Mouse (Mus musculus): ENCODE measurements around the gene Orai3.

Orai3 gene

DNA sequence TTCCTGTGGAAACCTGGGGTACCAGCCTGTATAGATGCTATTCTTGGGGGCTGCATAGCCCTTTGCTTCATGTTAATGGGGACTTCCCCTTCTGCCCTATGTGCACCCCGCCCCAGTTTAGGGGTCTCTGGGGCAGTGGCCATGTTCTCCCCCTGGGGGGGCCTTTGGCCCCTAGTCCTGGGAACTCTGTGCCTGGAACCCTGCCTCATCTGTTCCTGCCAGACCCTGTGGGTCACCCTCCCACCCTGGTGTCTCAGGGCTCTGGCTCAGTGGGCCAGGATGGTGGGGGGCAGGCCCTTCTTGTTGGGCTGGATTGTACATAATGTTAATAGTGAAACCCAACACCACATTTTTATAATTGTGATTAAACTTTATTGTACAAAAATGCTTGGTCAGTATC lies 30.1 kb downstream of the Orai3 start:
- DNase-seq = no peak

DNA sequence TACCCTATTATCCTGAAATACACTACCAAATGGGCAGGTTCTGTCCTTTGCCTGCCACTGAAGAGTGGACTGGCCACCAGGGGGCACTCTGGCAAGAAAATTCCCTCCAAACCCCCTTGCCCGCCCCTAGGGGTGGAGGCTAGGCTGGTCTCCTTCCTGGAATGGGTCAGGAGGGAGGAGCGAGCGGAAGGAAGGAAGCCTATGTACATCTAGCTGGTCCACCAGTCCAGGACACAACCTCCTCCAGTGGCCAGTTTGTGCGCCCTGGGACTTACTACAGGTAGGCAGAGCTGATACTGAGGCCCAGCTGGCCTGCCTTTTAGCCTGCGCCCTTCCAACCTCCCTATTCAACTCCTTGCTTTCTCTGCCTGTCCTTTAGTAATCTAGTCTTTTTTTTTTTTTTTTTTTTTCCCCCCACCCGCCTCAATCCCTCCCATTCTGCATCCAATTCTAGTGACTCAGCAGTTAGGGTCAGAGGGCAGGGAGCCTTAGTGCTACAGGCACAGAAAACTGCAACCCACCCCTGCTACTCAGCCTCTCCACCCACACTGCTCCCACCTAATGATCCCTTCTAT lies 30.9 kb downstream of the Orai3 start, which contains the start of gene Hsd3b7:
TSS of gene Hsd3b7 (plus strand) at position 170 of the 575 bp plus-strand sequence.
- DNase-seq = peak; percentile 95

- DNase-seq = peak; percentile 16
Observed at GRCm38 (mm10) chr7:127801010-127801621, 31.5 kb downstream of the Orai3 start.

GRCm38 (mm10) chr7:127802313-127802712 lies 32.7 kb downstream of the Orai3 start:
- DNase-seq = no peak

GRCm38 (mm10) chr7:127808821-127809220 lies 39.2 kb downstream of the Orai3 start:
- DNase-seq = no peak

DNA sequence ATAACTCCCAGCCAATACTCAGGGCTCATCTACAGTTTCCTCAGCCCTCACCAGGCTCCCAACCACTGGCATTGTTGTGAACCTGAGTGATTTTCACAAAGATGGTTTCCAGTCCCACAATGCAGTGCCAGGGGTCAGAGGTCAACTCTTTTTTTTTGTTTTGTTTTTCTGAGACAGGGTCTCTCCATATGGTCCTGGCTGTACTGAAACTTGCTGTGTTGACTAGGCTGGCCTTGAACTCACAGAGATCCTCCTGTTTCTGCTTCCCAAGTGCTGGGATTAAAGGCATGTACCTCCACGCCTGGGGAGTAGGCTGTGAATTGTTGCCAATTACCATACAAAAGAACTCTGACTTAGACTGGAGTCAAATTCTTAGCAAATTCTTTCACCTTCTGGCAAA lies 40.2 kb downstream of the Orai3 start:
- DNase-seq = no peak

DNA sequence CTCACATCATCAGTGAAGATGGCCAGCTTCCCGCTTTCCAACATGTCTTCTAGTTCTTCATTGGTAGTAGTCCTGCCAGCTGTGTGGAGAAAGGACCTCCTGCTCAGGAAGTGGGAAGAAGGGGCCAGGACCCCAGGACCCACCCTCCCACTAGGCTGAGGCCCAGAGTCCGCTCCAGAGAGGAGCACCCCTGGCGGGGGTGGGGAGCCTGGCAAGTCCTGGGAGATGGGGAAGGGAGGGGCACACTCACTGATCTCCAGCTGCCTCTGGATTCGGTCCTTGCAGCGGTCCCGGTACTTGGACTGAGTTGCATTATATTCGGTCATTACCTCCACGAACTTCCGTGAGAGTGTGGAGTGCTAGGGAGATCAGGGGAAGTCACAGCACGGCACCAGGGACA lies 41.0 kb downstream of the Orai3 start:
- DNase-seq = no peak

- no peak for DNase-seq
Observed at GRCm38 (mm10) chr7:127811240-127811639, 41.6 kb downstream of the Orai3 start.

- DNase-seq = no peak
Observed at GRCm38 (mm10) chr7:127812292-127812691, 42.7 kb downstream of the Orai3 start.

DNA sequence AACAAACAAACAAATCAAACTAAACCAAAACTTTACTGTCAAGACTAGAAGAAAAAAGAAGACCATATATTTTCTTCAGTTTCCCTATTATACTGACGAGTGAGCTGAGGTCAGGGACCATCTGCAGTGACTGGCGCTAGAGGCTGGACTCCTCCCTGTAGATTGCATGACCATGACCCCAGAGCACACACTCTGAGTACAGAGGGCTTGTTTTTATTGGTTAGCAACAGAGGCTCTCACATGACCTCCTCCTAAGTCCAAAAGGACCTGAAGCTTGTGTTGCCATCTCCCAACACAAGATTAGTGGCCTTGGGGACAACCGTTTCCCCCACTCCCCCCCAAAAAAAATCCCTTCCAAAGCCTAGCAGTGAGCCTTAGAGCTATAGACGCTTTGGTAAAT lies 44.2 kb downstream of the Orai3 start:
- DNase-seq = no peak

- DNase-seq = peak; percentile 41
Observed at GRCm38 (mm10) chr7:127814241-127814921, 44.8 kb downstream of the Orai3 start.

GRCm38 (mm10) chr7:127815116-127815665 lies 45.6 kb downstream of the Orai3 start:
- no peak for DNase-seq

- peak; percentile 18 for DNase-seq
Observed at GRCm38 (mm10) chr7:127815954-127816821, 46.6 kb downstream of the Orai3 start.

GRCm38 (mm10) chr7:127817053-127817452 lies 47.4 kb downstream of the Orai3 start:
- no peak for DNase-seq

- DNase-seq = no peak
Observed at GRCm38 (mm10) chr7:127817776-127818175, 48.2 kb downstream of the Orai3 start.

DNA sequence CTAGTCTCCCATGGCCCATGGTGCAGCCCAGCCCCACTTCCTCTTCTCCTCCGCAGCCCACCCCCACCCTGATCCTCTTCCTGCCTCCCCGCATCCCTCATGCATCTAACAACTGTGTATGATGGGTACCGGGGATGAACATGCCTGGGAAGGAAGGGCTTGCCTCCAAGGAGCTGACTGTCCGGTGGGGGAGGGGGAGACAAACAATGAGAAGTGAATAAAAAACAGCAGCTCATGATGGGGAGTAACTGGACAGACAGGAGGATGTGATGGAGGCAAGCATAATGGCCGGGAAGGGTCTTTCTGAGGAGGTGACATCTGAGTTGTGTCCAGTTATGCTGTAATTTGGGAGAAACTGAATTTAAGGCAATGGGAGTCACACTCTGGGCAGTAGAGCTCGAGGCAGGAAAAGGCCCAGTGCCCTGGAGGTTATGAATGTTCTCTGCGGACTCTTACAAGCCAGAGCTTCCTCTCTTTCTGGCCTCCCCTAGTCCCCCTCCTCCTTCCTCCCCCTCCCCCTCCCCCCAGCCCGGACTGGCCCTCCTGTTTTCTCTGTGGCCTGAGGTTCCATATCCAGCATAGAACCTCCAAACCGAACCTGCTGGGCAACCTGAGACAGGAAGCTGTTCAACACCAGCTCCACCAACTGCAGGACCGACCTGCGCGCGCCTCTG lies 51.4 kb downstream of the Orai3 start:
- no peak for DNase-seq

- no peak for DNase-seq
Observed at GRCm38 (mm10) chr7:127822494-127822893, 52.9 kb downstream of the Orai3 start.

DNA sequence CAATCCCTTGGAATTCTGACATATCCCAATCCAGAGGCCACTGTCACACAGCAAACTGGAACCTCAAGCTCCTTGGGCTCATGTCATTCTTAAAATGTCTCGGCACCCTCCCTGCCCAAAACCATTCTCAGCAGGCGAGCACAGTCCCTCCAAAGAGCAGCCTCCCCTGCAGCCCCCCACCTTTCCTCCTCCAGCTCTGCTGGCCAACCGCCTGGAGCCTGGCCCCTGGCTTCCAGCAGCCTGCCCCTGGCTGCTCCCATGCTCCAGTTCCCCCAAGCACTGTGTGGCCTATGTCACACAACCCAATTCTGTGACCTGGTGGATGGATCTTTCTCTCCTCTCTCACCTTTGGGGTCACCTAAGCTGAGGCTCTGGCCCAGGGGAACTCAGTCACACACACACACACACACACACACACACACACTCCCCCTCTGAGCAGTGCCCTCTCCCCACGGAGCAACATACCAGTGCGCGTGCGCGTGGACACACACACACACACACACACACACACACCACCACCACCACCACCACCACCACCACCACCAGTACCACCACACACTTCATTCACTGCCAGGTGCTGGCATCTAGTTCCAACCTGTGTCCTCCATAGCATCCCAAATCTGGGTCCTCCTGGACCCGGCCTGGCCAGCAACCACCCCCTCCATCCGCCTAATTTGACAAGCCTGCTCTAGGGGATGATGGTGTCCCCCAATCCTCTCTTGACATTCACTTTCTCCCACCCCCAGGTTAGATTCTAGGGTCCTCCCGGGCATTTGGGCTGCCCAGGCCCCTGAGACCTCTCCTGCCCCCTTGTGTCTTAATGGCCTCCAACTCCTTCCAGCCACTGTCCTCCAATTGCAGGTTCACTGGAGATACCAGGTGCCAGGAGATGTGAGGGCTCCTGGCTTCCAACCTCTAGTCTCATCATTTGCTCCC lies 53.9 kb downstream of the Orai3 start:
- no peak for DNase-seq

- no peak for DNase-seq
Observed at GRCm38 (mm10) chr7:127824176-127824871, 54.7 kb downstream of the Orai3 start, which contains the start of the genes Stx4a and Stx1b. Stx4a (plus strand) TSS chr7:127824294. Stx1b (minus strand) TSS chr7:127824549.

All from kidney, adult 18-20 months (tissue).